In the genomic region with DNA sequence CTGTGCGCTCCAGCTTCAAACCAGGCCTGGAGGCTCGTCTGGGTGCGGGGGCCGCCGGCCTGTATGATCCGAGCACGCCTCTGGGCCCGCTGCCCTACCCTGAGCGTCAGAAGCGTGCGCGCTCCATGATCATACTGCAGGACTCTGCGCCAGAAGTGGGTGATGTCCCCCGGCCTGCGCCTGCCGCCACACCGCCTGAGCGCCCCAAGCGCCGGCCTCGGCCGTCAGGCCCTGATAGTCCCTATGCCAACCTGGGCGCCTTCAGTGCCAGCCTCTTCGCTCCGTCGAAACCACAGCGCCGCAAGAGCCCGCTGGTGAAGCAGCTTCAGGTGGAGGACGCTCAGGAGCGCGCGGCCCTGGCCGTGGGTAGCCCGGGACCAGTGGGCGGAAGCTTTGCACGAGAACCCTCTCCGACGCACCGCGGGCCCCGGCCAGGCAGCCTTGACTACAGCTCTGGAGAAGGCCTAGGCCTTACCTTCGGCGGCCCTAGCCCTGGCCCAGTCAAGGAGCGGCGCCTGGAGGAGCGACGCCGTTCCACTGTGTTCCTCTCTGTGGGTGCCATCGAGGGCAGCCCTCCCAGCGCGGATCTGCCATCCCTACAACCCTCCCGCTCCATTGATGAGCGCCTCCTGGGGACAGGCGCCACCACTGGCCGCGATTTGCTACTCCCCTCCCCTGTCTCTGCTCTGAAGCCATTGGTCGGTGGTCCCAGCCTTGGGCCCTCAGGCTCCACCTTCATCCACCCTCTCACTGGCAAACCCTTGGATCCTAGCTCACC, we compare ENCODE assay signal across 8 mouse cellular contexts. TPM values are rescaled to one million over a fixed set of nuclear protein-coding genes. Genes with fewer than 3 reads are reported as not detected.
A peak's percentile ranks its signal among the peaks of the same experiment; 100 is the strongest.
DNase-seq lines count a peak whose midpoint lies in the region; ATAC-seq and TF ChIP-seq lines count a peak whose summit lies in the region.

No protein-coding gene starts in this region.

- H3K4me1 ChIP-seq in kidney, postnatal 0 days (replicated peaks; ENCODE audit: insufficient read depth, low read length): no peaks in the 10 kb centered on the region; the same call in 1 of the 2 replicates
- H3K4me1 ChIP-seq in heart, embryonic 15.5 days (replicated peaks): peaks cover 14% of the 10 kb centered on the region
- H3K4me1 ChIP-seq in liver, embryonic 16.5 days (ENCODE audit: control insufficient read depth, low read depth, low read length): no peaks in the 10 kb centered on the region

- peak; percentile 75 for ATAC-seq in kidney, postnatal 0 days (replicated peaks; ENCODE audit: low FRiP score, low read depth)
- peak; percentile 37; the same call in 1 of the 2 replicates for ATAC-seq in heart, embryonic 15.5 days (replicated peaks; ENCODE audit: insufficient number of reproducible peaks, insufficient read depth, low FRiP score, low read depth)
- ATAC-seq in liver, embryonic 16.5 days (ENCODE audit: low read depth): no peak

- H3K27ac ChIP-seq in kidney, postnatal 0 days: no peak overlapping the region
- no peak overlapping the region for H3K27ac ChIP-seq in heart, embryonic 15.5 days
- no peak overlapping the region for H3K27ac ChIP-seq in liver, embryonic 16.5 days (ENCODE audit: low read length)

- peak overlapping the region; percentile 28 for H3K4me3 ChIP-seq in kidney, postnatal 0 days (replicated peaks; ENCODE audit: low read depth, low read length)
- H3K4me3 ChIP-seq in heart, embryonic 15.5 days: peak overlapping the region; percentile 46
- H3K4me3 ChIP-seq in liver, embryonic 16.5 days (ENCODE audit: low read depth, low read length): no peak overlapping the region

- 21% methylated on average over 54 of the region's 58 CpGs for WGBS in kidney, postnatal 0 days
- WGBS in heart, embryonic 15.5 days: 24% methylated on average over 58 of the region's 58 CpGs
- WGBS in liver, embryonic 16.5 days (ENCODE audit: insufficient replicate concordance): 70% methylated on average over 58 of the region's 58 CpGs

- H3K36me3 ChIP-seq in kidney, postnatal 0 days (ENCODE audit: insufficient read depth, low read length): 0 out of 2 replicates have a peak, but pooled peaks cover 7% of the 10 kb centered on the region
- H3K36me3 ChIP-seq in heart, embryonic 15.5 days: no peaks in the 10 kb centered on the region
- no peaks in the 10 kb centered on the region for H3K36me3 ChIP-seq in liver, embryonic 16.5 days (ENCODE audit: control insufficient read depth, insufficient read depth)

- peak overlapping the region; percentile 42; the same call in 1 of the 2 replicates for H3K9ac ChIP-seq in kidney, postnatal 0 days (ENCODE audit: low read depth, low read length)
- peak overlapping the region; percentile 34 for H3K9ac ChIP-seq in heart, embryonic 15.5 days
- no peak overlapping the region for H3K9ac ChIP-seq in liver, embryonic 16.5 days (ENCODE audit: low read depth, low read length)

- peak; percentile 33; the same call in 1 of the 2 replicates for TF ChIP-seq CTCF in kidney, postnatal 0 days (IDR thresholded peaks at IDR 0.05; ENCODE audit: low read depth)

- no peaks in the 10 kb centered on the region for H3K9me3 ChIP-seq in kidney, postnatal 0 days (replicated peaks; ENCODE audit: low read length)
- H3K9me3 ChIP-seq in heart, embryonic 15.5 days (replicated peaks): no peaks in the 10 kb centered on the region
- H3K9me3 ChIP-seq in liver, embryonic 16.5 days (replicated peaks; ENCODE audit: control insufficient read depth, low read length): no peaks in the 10 kb centered on the region

- H3K4me2 ChIP-seq in kidney, postnatal 0 days (ENCODE audit: low read length): peak overlapping the region; percentile 59
- peak overlapping the region; percentile 76 for H3K4me2 ChIP-seq in heart, embryonic 15.5 days
- H3K4me2 ChIP-seq in liver, embryonic 16.5 days (ENCODE audit: low read depth, low read length): peak overlapping the region; percentile 9; the same call in 1 of the 2 replicates

- H3K27me3 ChIP-seq in kidney, postnatal 0 days (ENCODE audit: insufficient read depth, low read length): peaks cover 4% of the 10 kb centered on the region; the same call in 1 of the 2 replicates
- peaks cover 23% of the 10 kb centered on the region for H3K27me3 ChIP-seq in heart, embryonic 15.5 days
- H3K27me3 ChIP-seq in liver, embryonic 16.5 days (ENCODE audit: control insufficient read depth, insufficient read depth, low read depth, low read length): 0 out of 2 replicates have a peak, but pooled peaks cover 3% of the 10 kb centered on the region

- peak; percentile 56 for DNase-seq in kidney, postnatal 0 days (ENCODE audit: low spot score)
- DNase-seq in kidney, postnatal 14 days: no peak
- DNase-seq in cerebellum, adult 8-10 months: peak; percentile 59
- no peak for DNase-seq in T-cell, adult 2 months (ENCODE audit: low spot score)
- no peak for DNase-seq in lung, postnatal 4 days
- no peak for DNase-seq in kidney, postnatal 36 days

RNA-seq across cellular contexts. Expression of a gene that starts 20.1 kb away (rescaled TPM):
- polyA plus RNA-seq in kidney, postnatal 0 days (2015; fragmentation: Nextera tagmentation; extraction: Ambion mirVana): not detected in 2 replicates
- polyA plus RNA-seq in heart, embryonic 15.5 days (2015; fragmentation: Nextera tagmentation; extraction: Ambion mirVana): 0.08 and 0.22 TPM in 2 replicates
- polyA plus RNA-seq in liver, embryonic 16.5 days (2015; fragmentation: Nextera tagmentation; extraction: Ambion mirVana): not detected in 2 replicates

RNA-seq across cellular contexts. Expression of a gene that starts 43.7 kb away (rescaled TPM):
- 38.0 and 39.8 TPM in 2 replicates for polyA plus RNA-seq in kidney, postnatal 0 days (2015; fragmentation: Nextera tagmentation; extraction: Ambion mirVana)
- 18.1 and 22.3 TPM in 2 replicates for polyA plus RNA-seq in heart, embryonic 15.5 days (2015; fragmentation: Nextera tagmentation; extraction: Ambion mirVana)
- 4.3 and 4.8 TPM in 2 replicates for polyA plus RNA-seq in liver, embryonic 16.5 days (2015; fragmentation: Nextera tagmentation; extraction: Ambion mirVana)

RNA-seq across cellular contexts. Expression of a gene that starts 48.6 kb away (rescaled TPM):
- polyA plus RNA-seq in kidney, postnatal 0 days (2015; fragmentation: Nextera tagmentation; extraction: Ambion mirVana): 1.0 and 1.2 TPM in 2 replicates
- 1.4 and 2.1 TPM in 2 replicates for polyA plus RNA-seq in heart, embryonic 15.5 days (2015; fragmentation: Nextera tagmentation; extraction: Ambion mirVana)
- polyA plus RNA-seq in liver, embryonic 16.5 days (2015; fragmentation: Nextera tagmentation; extraction: Ambion mirVana): 0.20 and 0.33 TPM in 2 replicates

Comparison
In these comparisons a context has a peak if more than half of its experiments do, and no peak if none do; other contexts are left out.
1. DNase-seq: peak in kidney, postnatal 0 days (single experiment) and cerebellum, adult 8-10 months (single experiment); none in kidney, postnatal 14 days (single experiment), T-cell, adult 2 months (single experiment), lung, postnatal 4 days (0 of 2) and kidney, postnatal 36 days (0 of 2).
2. H3K4me2 ChIP-seq: peak in every context shown above with its lines; median percentile 76 in heart, embryonic 15.5 days; 59 in kidney, postnatal 0 days; 9 in liver, embryonic 16.5 days.